Mouse (Mus musculus) macrophage (primary cell): ENCODE measurements around the gene Tyrobp. TPM values are rescaled to one million over a fixed set of nuclear protein-coding genes. Genes with fewer than 3 reads are reported as not detected.

Experiments
- H3K27ac ChIP-seq: fragments of 350-480 bp; formaldehyde crosslinking; 2 replicates; pipeline ENCODE4 v1.9.0; 2021
- H3K36me3 ChIP-seq: fragments of 350-480 bp; formaldehyde crosslinking; 2 replicates; pipeline ENCODE4 v1.9.0; 2021; ENCODE audit errors: inconsistent target
- H3K4me3 ChIP-seq: fragments of 350-480 bp; formaldehyde crosslinking; 2 replicates; pipeline ENCODE4 v1.9.0; 2021; ENCODE audit errors: inconsistent target
- H3K79me2 ChIP-seq: fragments of 350-480 bp; formaldehyde crosslinking; 2 replicates; pipeline ENCODE4 v1.9.0; 2021; ENCODE audit errors: inconsistent target
- WGBS: methylation state at CpG from one replicate; pipeline ENCODE4 v1.1.7; 2026; ENCODE audit warnings: inconsistent platforms; ENCODE audit not compliant: missing documents; 5-methylcytosine and 5-hydroxymethylcytosine counted together
- polyA plus RNA-seq: library from polyadenylated mRNA; stranded (reverse); fragments of 250-400 nt; gene quantifications from 3 replicates; pipeline ENCODE4 v1.2.4, GENCODE M21; 2018; ENCODE audit warnings: inconsistent platforms

Gene Tyrobp
- polyA plus RNA-seq, 1 experiment from 2014 or later: 2,505 TPM

DNA sequence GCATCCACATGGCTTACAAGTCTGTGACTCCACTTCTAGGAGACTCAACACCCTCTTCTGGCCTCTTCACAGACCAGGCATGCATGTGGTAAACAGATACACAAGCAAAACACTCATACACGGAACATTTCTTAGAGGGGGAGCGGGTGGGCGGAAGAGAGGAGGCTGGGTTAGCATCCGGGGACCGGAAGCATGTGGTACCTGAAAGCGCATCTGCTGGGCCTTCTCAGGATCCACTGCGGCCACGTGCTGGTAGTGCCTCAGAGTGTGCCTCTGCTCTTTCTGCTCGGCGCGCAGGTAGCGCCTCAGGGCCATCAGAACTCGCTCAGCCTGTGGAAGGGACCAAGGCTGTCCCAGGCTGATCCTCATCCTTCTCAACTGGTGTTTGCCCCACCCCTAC lies 26.2 kb downstream of the Tyrobp start:
- no peak overlapping the region for H3K4me3 ChIP-seq
- H3K27ac ChIP-seq: no peak overlapping the region
- H3K36me3 ChIP-seq: no peaks in the 10 kb centered on the region
- H3K79me2 ChIP-seq: no peaks in the 10 kb centered on the region
- 79% methylated on average over 13 of the region's 13 CpGs for WGBS

DNA sequence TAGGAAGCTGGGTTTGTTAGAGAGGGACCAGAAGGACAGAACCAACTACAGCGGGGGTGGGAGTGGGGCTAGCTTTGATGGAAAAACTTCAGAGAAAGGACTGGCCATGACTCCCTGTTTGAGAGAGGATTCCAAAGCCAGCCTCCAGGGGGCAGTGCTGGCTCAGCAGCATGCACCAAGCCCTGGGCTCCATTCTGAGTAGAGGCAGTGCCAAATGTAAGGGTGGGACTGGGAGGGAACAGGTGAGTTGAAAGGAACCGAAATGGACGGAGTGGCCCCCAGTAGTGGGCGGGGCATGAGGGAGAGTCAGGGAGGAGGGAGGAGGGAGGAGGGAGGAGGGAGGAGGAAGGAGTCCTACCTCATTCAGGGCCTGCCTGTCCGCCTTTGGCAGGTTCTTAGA lies 27.1 kb downstream of the Tyrobp start:
- WGBS: 61% methylated on average over 2 of the region's 5 CpGs
- Histone ChIP-seq H3K36me3 (no peaks in the 10 kb centered on the region), H3K27ac (no peak overlapping the region), H3K4me3 (no peak overlapping the region), H3K79me2 (no peaks in the 10 kb centered on the region)

DNA sequence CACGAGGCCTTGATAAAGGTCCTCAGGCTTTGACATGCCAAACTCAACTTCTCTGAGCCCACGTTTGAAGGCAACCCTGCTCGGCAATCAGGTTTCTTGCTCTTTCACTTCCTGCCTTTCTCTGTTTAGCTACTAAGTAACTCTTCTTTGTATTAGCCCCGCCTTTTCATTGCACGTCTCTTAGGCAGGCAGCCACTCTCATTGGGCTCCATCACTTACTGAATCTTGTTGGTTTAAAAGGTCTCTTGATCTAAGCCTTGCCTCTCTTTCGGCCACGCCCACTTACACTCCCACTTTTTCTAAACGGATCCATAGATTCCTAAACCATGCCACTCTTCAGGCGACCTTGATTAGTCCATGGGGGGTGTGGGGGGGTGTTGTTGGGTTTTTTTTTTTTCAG lies 30.1 kb downstream of the Tyrobp start:
- Histone ChIP-seq H3K4me3 (no peak overlapping the region), H3K36me3 (no peaks in the 10 kb centered on the region), H3K79me2 (no peaks in the 10 kb centered on the region), H3K27ac (no peak overlapping the region)
- 34% methylated on average over 9 of the region's 9 CpGs for WGBS

DNA sequence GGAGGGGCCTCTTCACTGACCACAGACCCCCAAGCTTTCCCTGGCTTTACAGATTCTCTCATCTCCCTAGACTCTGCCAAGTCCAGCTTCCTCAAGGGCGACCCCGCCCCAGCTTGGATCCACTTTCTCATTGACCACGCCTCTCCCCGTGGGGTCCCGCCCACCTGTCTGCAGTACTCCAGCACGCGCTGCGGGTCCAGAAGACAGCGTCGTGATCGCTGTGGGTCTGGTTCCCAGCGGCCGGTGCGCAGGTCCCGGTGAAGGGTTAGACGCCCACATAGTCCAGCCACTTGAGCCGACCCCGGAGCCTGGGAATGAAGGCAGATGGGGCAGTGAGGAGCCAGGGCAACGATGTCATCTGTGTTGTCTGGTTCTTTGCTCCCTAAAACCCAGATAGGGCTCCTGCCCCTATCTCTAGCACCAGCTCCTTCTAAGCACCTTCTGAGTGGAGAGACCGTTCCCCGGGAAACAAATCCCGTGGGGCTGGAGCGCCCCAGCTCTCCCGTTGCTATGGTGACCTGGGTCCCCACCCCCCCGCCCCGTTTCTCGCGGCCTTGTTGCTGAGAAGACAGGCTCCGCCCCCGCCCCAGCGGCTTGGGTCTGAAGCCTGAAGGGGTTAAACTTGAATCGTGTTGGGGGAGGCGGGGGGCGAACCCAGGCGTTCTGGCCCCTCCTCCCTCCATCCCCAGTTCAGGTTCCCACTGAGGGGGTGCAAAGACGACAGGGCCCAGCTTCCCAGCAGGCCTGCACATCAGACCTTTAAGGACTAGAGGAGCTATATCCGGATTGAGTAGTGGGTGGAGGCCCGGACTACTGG lies 30.8 kb downstream of the Tyrobp start:
- Histone ChIP-seq H3K36me3 (no peaks in the 10 kb centered on the region), H3K27ac (no peak overlapping the region), H3K4me3 (no peak overlapping the region), H3K79me2 (no peaks in the 10 kb centered on the region)
- WGBS: 3% methylated on average over 38 of the region's 38 CpGs

DNA sequence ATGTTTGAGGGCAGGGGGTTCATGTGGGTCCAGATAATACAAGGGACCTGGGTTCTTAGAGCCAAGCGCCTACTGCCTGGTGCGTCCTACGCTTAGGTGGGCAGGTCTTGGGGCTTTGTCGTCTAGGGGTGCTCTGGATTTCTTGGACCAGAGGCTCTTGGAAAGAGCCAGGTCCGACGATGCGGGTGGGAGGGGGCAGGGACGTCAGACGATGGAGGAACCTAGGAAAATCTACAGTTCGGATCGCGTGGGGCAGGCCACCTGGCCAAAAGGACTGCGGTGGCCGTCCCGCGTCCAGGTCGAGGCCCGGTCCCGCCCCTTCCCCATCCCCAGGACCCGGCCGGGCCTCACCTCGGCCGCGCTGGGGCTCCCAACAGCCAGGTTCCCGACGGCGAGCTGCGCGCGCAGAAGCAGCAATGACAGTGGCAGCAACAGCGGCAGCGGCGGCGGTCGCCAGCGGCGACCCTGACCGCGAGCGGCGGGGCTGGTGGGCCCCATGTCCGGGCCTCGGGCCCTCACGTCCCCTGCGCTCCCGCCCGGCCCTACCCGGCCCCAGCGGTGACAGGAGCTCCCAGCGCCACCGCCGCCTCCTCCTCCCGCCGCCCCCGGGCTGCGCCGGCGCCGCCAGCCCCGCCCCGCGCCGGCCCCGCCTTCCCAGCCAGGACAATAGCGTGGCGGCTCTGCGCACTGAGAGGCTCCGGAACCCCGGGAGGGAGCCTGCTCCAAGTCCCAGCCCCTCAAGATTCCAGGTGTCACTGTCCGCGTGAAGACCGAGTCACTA lies 31.6 kb downstream of the Tyrobp start, which contains the start of gene Aplp1:
Gene Aplp1, minus strand, starts transcription at position 565 of the 781 bp plus-strand sequence.
- H3K27ac ChIP-seq: no peak within 1 kb of the TSS
- H3K79me2 ChIP-seq: no peaks in the 10 kb centered on the region
- H3K4me3 ChIP-seq: no peak within 1 kb of the TSS
- H3K36me3 ChIP-seq: no peaks in the 10 kb centered on the region
- 4% methylated on average over 53 of the region's 72 CpGs for WGBS

DNA sequence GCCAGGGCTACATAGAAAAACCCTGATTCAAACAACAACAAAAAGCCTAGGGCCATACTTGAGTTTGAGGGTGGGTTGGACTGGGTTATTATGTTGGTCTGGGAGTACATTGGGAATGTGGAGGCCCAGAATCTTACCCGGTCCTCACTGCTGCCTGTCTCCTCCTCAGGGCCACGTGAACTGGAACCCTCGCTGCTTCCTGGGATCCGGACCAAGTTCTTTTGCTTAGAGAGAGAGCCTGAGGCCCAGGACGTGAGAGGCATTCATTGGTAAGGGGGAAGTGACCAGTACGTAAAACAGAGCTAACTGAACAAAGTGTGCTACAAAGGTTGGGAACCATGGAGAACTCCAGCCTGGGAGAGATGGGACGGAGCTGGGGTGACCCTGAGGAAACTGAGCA lies 36.7 kb downstream of the Tyrobp start:
- Histone ChIP-seq H3K36me3 (no peaks in the 10 kb centered on the region), H3K4me3 (no peak overlapping the region), H3K27ac (no peak overlapping the region), H3K79me2 (no peaks in the 10 kb centered on the region)
- 76% methylated on average over 7 of the region's 7 CpGs for WGBS

DNA sequence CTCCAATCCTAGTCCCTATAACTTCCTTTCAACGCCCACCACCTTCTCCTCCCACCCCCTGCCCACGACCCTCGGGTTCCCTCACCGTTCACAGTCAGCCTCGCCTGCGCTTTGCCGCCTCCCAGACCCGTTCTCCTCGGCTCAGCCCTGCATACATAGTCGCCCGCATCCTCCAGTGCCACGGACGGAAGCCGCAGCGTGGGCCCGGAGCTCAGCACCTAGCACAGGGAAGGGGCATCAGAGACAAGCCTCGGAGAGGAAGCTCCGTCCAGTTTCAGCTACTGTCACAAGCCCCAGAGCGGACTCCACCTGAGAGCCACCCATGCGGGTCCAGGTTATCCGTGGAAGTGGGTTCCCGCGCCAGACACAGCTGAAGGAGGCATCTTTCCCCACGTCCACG lies 39.8 kb downstream of the Tyrobp start:
- Histone ChIP-seq H3K4me3 (no peak overlapping the region), H3K79me2 (no peaks in the 10 kb centered on the region), H3K27ac (no peak overlapping the region), H3K36me3 (no peaks in the 10 kb centered on the region)
- 13% methylated on average over 23 of the region's 25 CpGs for WGBS

DNA sequence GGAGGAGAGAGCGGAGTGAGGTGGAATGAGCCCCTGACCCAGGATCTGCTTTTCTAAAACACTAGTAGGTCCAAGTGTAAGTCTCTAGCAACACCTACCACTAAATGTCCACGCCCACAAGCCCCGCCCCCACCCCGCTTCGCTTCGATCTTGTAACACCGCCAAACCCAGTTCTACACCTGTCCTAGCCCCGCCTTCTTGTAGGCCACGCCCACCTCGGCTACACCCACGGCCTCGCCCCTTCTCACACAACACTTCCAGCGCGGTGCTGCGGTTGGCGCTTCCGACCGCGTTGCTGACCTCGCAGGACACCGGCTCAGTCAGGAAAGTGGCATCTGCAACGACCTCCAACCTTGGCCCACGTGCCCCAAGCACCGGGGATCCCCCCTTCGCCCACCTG lies 40.2 kb downstream of the Tyrobp start:
- Histone ChIP-seq H3K79me2 (no peaks in the 10 kb centered on the region), H3K4me3 (no peak overlapping the region), H3K27ac (no peak overlapping the region), H3K36me3 (no peaks in the 10 kb centered on the region)
- 3% methylated on average over 24 of the region's 25 CpGs for WGBS

DNA sequence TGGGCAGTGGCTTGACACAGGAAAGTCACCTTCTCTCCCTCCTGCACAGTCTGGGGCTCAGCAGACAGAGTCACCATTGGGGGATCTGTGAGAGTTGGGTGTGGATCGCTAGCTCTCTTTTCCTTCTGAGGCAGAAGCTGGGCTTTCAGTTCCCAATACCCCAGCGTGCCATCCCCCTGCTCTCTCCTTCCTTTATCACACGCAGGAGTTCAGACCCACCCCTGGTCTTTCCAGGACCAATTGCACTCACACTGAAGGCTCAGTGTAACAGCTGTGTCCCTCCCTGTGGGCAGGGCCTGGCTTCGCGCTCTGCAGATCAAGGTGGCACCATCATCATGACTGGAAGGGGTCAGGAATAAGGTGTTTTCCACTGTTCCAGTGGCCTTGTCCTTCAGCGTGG lies 40.7 kb downstream of the Tyrobp start:
- H3K79me2 ChIP-seq: no peaks in the 10 kb centered on the region
- no peak overlapping the region for H3K4me3 ChIP-seq
- no peaks in the 10 kb centered on the region for H3K36me3 ChIP-seq
- WGBS: 26% methylated on average over 5 of the region's 6 CpGs
- no peak overlapping the region for H3K27ac ChIP-seq

DNA sequence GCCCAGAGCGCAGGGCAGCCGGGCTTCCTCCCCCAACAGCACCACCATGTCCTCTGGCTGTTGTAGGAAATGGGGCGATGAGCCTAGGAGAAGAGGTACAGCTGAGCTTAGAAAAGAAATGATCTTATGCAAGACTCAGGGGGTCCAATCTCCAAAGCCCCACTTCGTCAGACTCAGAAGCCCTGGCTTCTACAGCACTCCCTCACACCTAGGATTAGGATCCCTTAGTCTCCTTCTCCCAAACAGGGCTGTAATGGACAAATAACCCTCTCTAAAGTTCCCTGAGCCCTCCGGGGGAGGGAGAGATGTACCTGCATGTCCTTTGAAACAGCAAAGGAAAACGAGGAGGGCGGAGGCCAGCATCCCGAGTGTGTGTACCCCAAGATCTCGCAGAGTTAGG lies 42.9 kb downstream of the Tyrobp start:
- H3K4me3 ChIP-seq: no peak overlapping the region
- no peaks in the 10 kb centered on the region for H3K79me2 ChIP-seq
- no peak overlapping the region for H3K27ac ChIP-seq
- WGBS: 7% methylated on average over 9 of the region's 9 CpGs
- H3K36me3 ChIP-seq: no peaks in the 10 kb centered on the region

DNA sequence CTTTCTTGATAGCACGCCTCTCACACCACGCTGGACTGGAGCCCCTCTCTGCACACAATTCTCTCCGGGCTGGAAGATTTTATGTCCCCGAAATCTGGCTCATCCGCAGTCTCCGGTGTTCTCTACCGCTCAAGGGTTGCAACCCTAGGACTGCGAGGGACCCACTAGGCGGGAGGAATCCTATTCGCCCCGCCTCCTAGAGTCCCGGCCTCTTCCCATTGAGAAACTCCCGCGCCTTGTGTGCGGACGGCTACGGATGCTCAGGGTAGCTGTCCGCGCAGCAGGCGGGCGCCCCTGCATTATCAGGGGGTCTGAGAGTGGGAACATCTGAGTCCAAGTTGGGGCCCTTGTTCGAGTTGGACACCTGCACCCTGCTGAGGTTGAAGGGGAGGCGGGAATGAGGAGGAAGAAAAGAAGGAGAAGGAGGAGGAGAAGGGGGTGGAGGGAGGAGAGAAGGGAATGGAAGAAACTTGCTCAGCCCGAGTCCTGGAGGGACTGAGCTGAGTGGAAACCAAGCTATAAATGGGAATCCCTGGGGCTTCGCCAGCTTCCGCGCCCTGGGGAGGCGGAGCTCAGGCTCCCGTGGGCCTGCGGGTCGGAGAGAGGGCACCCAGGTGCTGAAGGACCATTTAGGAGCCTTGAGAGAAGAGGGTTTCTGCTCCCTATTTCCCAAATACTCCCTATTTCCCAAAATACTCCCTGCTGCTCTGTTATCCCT lies 43.5 kb downstream of the Tyrobp start:
- 7% methylated on average over 31 of the region's 31 CpGs for WGBS
- H3K4me3 ChIP-seq: no peak overlapping the region
- H3K36me3 ChIP-seq: no peaks in the 10 kb centered on the region
- H3K27ac ChIP-seq: no peak overlapping the region
- H3K79me2 ChIP-seq: no peaks in the 10 kb centered on the region

DNA sequence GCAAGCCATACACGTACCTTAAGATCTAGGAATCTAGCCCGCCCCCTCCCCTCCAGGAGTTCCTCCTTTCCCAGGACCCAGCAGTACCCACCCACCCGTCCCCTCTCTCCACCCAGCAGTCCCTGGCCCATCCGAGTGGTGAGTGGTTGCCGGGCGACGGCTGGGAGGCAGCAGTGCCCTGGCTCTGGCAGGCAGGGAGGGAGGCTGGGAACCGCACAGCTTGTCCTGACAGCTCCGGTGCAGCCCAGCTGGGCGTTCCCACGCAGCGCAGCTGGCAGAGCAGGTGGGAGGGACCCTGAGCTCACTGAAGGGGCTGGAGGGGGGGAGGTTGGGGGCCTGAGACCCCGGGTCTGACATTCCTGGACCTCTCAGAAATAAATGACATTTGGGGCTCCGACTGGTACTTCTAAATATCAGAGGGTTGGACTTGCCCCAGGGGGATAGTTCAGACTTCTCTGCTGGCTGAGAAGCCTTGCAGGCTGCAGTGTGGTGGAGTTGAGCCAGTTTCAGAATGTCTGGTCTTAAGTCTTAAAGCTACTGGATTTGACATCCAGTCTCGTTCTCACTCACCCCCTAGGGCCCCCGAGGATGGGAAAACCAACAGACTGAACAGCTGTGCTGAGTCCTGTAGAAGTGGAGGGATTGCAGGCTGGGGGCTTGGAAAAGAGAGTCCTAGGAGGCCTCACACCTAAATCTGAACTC lies 44.2 kb downstream of the Tyrobp start, which contains the start of the genes Kirrel2 and Nphs1:
Gene Kirrel2, minus strand, starts transcription at position 62 of the 702 bp plus-strand sequence.
Gene Nphs1, plus strand, starts transcription at position 687 of the 702 bp plus-strand sequence.
- Histone ChIP-seq H3K4me3 (no peak within 1 kb of the TSS), H3K36me3 (no peaks in the 10 kb centered on the region), H3K27ac (no peak within 1 kb of the TSS), H3K79me2 (no peaks in the 10 kb centered on the region)
- WGBS: 9% methylated on average over 16 of the region's 16 CpGs

DNA sequence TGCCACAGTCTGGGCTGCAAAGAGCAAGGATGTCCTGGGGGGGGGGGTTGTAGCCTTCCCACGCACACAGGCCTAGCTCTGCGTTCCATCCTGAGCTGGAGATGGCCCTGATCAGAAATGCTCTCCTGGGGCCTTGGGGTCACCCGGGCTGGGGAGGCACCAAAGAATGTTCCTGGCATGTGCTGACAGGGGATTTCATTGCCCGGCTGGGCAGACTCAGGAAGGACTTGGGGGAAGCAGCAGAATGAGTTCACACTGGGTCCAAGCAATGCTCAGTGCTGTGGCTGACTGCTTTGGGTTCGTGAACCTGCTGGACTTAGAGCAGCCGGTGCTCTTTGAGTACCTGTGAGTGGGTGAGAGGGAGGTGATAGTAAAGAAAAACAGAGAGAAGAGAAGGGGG lies 45.9 kb downstream of the Tyrobp start:
- Histone ChIP-seq H3K79me2 (no peaks in the 10 kb centered on the region), H3K4me3 (no peak overlapping the region), H3K27ac (no peak overlapping the region), H3K36me3 (no peaks in the 10 kb centered on the region)
- 36% methylated on average over 5 of the region's 6 CpGs for WGBS

DNA sequence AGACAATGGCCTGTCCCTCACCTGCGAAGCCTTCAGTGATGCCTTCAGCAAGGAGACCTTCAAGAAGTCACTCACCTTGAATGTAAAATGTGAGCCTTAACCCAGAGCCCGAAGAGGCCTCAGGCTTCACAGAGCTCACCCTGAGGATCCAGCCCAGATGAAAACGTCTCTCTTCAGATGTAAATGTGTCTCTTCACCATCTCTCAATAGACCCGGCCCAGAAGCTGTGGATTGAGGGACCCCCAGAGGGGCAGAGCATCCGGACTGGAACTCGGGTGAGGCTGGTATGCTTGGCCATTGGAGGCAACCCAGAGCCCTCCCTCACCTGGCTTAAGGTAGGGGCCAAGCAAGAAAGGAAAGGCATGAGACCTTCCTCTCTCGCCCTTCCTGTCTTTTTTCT lies 50.0 kb downstream of the Tyrobp start:
- no peaks in the 10 kb centered on the region for H3K36me3 ChIP-seq
- no peak overlapping the region for H3K4me3 ChIP-seq
- WGBS: 40% methylated on average over 6 of the region's 7 CpGs
- no peaks in the 10 kb centered on the region for H3K79me2 ChIP-seq
- no peak overlapping the region for H3K27ac ChIP-seq
